Mouse (Mus musculus): ENCODE results near the gene Mxra7.

GRCm38 (mm10) chr11:116826550-116827504 lies 1.0 kb downstream of the Mxra7 start:
- TF ChIP-seq MYOG (IDR thresholded peaks at IDR 0.05; ENCODE audit: control insufficient read depth in 1 of 3, insufficient read depth in 1 of 3, insufficient read length in 2 of 3, low read depth in 2 of 3), result peak in 1 of 3 experiments; percentile 54
- TF ChIP-seq POLR2A (IDR thresholded peaks at IDR 0.05; ENCODE audit: insufficient read length, low read depth), result peak; percentile 42
